Mouse (Mus musculus) lung, embryonic 16.5 days (tissue): ENCODE measurements around the gene Sema5b. TPM values are rescaled to one million over a fixed set of nuclear protein-coding genes. Genes with fewer than 3 reads are reported as not detected.

Experiments
- ATAC-seq: fragments of 200-750 bp; cut with Nextera tagmentation; 2 replicates; pipeline ENCODE4 v1.8.0; 2017; ENCODE audit warnings: low read depth, mild to moderate bottlenecking, moderate library complexity
- H3K27ac ChIP-seq: fragments of 300-500 bp; sonication (generic); 2 replicates; pipeline ENCODE4 v1.5.1; 2014; ENCODE audit warnings: mild to moderate bottlenecking, control low read depth, low read length
- H3K27me3 ChIP-seq: fragments of 300-500 bp; sonication (generic); 2 replicates; pipeline ENCODE4 v1.6.1; 2014; ENCODE audit warnings: low read depth, low read length, mixed read lengths; ENCODE audit not compliant: control insufficient read depth, insufficient read depth
- H3K36me3 ChIP-seq: fragments of 300-500 bp; sonication (generic); 2 replicates; pipeline ENCODE4 v1.6.1; 2014; ENCODE audit warnings: low read length; ENCODE audit not compliant: control insufficient read depth, insufficient read depth
- H3K4me1 ChIP-seq: fragments of 300-500 bp; sonication (generic); replicated peaks from 2 replicates; pipeline ENCODE4 v1.6.1; 2014; ENCODE audit warnings: low read length, mixed read lengths; ENCODE audit not compliant: control insufficient read depth, insufficient read depth
- H3K4me2 ChIP-seq: fragments of 300-500 bp; sonication (generic); 2 replicates; pipeline ENCODE4 v1.6.1; 2014; ENCODE audit warnings: low read depth, low read length, control low read depth
- H3K4me3 ChIP-seq: fragments of 300-500 bp; sonication (generic); 2 replicates; pipeline ENCODE4 v1.5.1; 2014; ENCODE audit warnings: mild to moderate bottlenecking, low read length, control low read depth
- H3K9ac ChIP-seq: fragments of 300-500 bp; sonication (generic); 2 replicates; pipeline ENCODE4 v1.6.1; 2014; ENCODE audit warnings: low read length, control low read depth
- H3K9me3 ChIP-seq: fragments of 300-500 bp; sonication (generic); 2 replicates; pipeline ENCODE4 v1.6.1; 2016; ENCODE audit warnings: low read length; ENCODE audit not compliant: control insufficient read depth
- WGBS: fragments of 180-500 bp; shearing (Covaris S2); extraction: QIAGEN DNeasy Blood & Tissue Kit; methylation state at CpG from one replicate; pipeline ENCODE4 v1.1.7; 2014; 5-methylcytosine and 5-hydroxymethylcytosine counted together
- polyA plus RNA-seq: library from polyadenylated mRNA; unstranded; fragments of >200 nt; fragmentation: Nextera tagmentation; extraction: Ambion mirVana; gene quantifications from 2 replicates; pipeline ENCODE4 v1.2.1, GENCODE M21; 2015

Sema5b gene
- polyA plus RNA-seq, 1 experiment from 2014 or later = 2.4 TPM

DNA sequence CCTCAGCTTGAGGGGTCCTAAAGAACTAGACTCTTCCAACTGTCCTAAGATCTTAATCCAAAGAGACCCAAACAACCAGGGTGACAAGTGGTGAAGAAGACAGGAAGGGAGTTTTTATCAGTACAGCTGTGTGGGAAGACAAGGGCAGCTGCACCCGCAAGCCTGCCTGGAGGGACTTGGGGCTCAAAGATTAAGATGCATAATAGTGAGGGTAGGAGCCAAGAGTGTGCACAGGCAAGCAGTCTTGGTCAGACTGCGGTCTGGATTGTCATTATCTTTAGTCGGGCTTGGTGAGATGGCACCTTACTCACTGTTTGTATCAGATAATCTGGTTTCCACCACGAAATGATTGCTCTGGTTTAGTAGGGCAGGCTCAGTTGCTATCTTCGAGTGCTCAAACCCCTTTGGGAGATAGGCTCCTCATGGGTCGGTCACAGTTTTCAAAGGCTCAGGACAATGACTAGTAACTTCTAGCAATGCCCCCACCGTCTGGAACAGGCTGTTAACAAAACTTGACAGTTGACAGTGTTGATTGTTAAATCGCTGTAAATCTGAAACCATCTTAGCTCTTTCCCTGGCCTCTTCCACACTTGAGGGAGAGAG, 136.7 kb downstream of the Sema5b start:
- ATAC-seq = no peak
- Histone ChIP-seq H3K27me3 (no peaks in the 10 kb centered on the region), H3K9ac (no peak overlapping the region), H3K4me3 (no peak overlapping the region), H3K9me3 (no peaks in the 10 kb centered on the region), H3K36me3 (no peaks in the 10 kb centered on the region), H3K4me2 (no peak overlapping the region), H3K4me1 (no peaks in the 10 kb centered on the region), H3K27ac (no peak overlapping the region)
- 52% methylated on average over 8 of the region's 8 CpGs for WGBS

GRCm38 (mm10) chr16:35678476-35678875, 137.5 kb downstream of the Sema5b start:
- Histone ChIP-seq H3K4me1 (no peaks in the 10 kb centered on the region), H3K27me3 (no peaks in the 10 kb centered on the region), H3K9me3 (no peaks in the 10 kb centered on the region), H3K27ac (no peak overlapping the region), H3K4me3 (no peak overlapping the region), H3K4me2 (no peak overlapping the region), H3K9ac (no peak overlapping the region), H3K36me3 (no peaks in the 10 kb centered on the region)
- WGBS = 13% methylated on average over 3 of the region's 3 CpGs
- no peak for ATAC-seq

DNA sequence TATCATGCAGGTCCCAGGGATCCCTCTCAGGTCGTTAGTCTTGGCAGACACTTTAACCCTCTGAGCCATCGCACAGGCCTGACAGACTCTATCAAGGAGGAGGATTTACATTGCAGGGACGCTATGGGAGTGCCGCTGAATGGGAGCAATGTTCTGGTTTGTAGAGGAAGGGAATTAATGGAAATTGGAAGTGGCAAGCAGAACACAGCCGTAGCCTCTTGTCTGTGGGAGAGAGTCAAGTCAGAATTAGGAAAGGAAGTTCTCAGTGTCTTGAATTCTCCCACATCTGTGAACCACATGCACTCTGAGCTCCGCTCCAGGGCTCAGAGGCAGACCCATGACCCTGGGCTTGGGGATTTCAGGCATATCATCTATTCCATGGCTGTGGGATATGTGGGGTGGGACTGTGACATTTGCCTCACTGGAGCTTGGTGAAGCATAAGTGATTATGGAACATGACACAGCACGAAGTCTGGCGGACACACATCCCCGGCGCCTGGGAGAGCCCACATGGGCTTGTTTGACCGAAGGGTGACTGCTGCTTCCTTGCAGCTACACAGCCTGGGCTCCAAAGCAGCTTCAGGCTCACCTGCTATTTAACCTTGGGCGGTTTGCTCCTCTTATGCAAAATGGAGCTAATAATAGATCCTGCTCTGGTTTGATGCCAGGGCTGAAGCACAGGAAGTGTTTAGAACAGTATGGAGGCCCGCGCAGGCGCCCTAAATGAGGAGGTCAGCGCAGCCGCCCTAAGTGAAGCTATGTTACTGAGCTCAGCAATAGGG, 140.6 kb downstream of the Sema5b start:
- H3K4me1 ChIP-seq = no peaks in the 10 kb centered on the region
- no peak overlapping the region for H3K4me3 ChIP-seq
- no peak overlapping the region for H3K4me2 ChIP-seq
- H3K27me3 ChIP-seq = no peaks in the 10 kb centered on the region
- no peak for ATAC-seq
- 58% methylated on average over 17 of the region's 17 CpGs for WGBS
- H3K36me3 ChIP-seq = no peaks in the 10 kb centered on the region
- no peak overlapping the region for H3K9ac ChIP-seq
- H3K27ac ChIP-seq = no peak overlapping the region
- no peaks in the 10 kb centered on the region for H3K9me3 ChIP-seq

DNA sequence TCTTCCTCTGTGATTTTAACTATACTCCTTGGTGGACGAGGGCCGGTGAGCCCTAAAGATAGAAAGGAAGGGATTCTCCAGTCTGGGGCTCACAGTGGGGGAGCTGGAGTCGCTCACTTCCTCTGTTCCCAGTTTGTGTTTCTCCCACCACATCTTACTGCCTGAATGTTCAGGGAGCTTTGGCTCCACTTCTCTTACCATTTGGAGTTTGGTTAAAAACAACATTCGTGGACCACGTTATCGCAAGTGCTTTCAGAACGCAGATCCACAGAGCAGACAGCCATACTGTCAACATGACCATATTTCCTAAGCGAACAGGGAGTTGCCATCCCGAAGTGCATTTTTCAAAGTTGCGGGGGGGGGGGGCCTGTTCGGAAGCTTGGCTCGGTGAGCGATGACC, 144.1 kb downstream of the Sema5b start:
- Histone ChIP-seq H3K4me2 (no peak overlapping the region), H3K27me3 (no peaks in the 10 kb centered on the region), H3K36me3 (no peaks in the 10 kb centered on the region), H3K27ac (no peak overlapping the region), H3K9ac (no peak overlapping the region), H3K4me1 (no peaks in the 10 kb centered on the region), H3K9me3 (no peaks in the 10 kb centered on the region), H3K4me3 (no peak overlapping the region)
- ATAC-seq = no peak
- 64% methylated on average over 13 of the region's 13 CpGs for WGBS

DNA sequence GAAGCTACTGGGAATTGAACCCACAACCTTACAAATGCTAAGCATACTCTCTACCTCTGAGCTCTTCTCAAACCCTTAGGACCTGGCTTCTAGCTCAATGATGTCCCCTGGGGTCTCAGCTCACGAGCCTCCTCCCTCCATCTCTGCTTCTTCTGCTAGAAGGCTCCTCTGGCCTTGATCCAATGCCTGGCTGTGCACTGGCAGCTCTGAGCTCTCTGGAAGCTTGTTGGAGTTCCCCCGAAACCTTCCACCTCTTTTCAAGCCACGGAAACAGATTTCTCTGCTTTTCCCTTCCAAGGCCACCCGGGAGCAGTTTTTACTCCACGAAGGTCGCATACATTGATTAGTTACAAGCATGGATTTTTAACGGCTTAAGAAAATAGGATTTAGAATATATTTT, 145.5 kb downstream of the Sema5b start:
- H3K27ac ChIP-seq = no peak overlapping the region
- WGBS = 74% methylated on average over 7 of the region's 7 CpGs
- H3K4me2 ChIP-seq = no peak overlapping the region
- no peak overlapping the region for H3K9ac ChIP-seq
- no peak overlapping the region for H3K4me3 ChIP-seq
- no peaks in the 10 kb centered on the region for H3K4me1 ChIP-seq
- ATAC-seq = no peak
- no peaks in the 10 kb centered on the region for H3K36me3 ChIP-seq
- no peaks in the 10 kb centered on the region for H3K27me3 ChIP-seq
- no peaks in the 10 kb centered on the region for H3K9me3 ChIP-seq

DNA sequence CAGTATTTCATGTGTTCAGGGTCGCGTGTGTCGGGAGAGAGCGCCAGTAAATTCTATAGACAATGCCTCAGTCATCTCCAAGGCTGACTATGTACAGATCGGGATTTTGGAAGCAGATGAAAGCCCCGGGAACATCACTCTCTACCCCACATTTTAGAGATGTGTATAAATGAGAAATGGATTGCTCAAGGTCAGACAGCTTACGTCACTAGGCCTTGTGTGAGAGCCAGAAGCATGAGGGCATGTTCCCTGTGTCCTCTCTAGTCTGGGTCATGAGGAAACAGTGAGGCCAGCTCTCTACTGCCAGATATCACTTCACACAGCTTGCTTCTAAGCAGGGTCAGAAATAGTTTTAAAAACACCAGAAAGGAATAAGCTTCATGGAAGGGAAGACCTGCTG, 150.7 kb downstream of the Sema5b start:
- Histone ChIP-seq H3K9me3 (no peaks in the 10 kb centered on the region), H3K9ac (no peak overlapping the region), H3K27me3 (no peaks in the 10 kb centered on the region), H3K4me3 (no peak overlapping the region), H3K4me1 (no peaks in the 10 kb centered on the region), H3K27ac (no peak overlapping the region), H3K36me3 (no peaks in the 10 kb centered on the region), H3K4me2 (no peak overlapping the region)
- WGBS = 76% methylated on average over 7 of the region's 7 CpGs
- no peak; the same call in 1 of the 2 replicates for ATAC-seq

GRCm38 (mm10) chr16:35694250-35694846, 153.4 kb downstream of the Sema5b start:
- Histone ChIP-seq H3K4me1 (no peaks in the 10 kb centered on the region), H3K9me3 (no peaks in the 10 kb centered on the region), H3K27ac (no peak overlapping the region), H3K4me3 (no peak overlapping the region), H3K36me3 (no peaks in the 10 kb centered on the region), H3K4me2 (no peak overlapping the region), H3K27me3 (no peaks in the 10 kb centered on the region), H3K9ac (no peak overlapping the region)
- 92% methylated on average over 13 of the region's 13 CpGs for WGBS
- no peak for ATAC-seq

- no peak for ATAC-seq
- no peak overlapping the region for H3K4me3 ChIP-seq
- 70% methylated on average over 2 of the region's 2 CpGs for WGBS
Observed at GRCm38 (mm10) chr16:35696103-35696502, 155.2 kb downstream of the Sema5b start.

GRCm38 (mm10) chr16:35701823-35702222, 160.9 kb downstream of the Sema5b start:
- H3K4me3 ChIP-seq = no peak overlapping the region
- H3K9ac ChIP-seq = no peak overlapping the region
- ATAC-seq = no peak
- H3K27me3 ChIP-seq = no peaks in the 10 kb centered on the region
- H3K4me1 ChIP-seq = no peaks in the 10 kb centered on the region
- H3K9me3 ChIP-seq = no peaks in the 10 kb centered on the region
- H3K4me2 ChIP-seq = no peak overlapping the region
- no peak overlapping the region for H3K27ac ChIP-seq
- H3K36me3 ChIP-seq = no peaks in the 10 kb centered on the region
- 42% methylated on average over 11 of the region's 11 CpGs for WGBS

More at GRCm38 (mm10) chr16:35696103-35696502, 155.2 kb downstream of the Sema5b start:
- Histone ChIP-seq H3K9me3 (no peaks in the 10 kb centered on the region), H3K36me3 (no peaks in the 10 kb centered on the region), H3K9ac (no peak overlapping the region), H3K27ac (no peak overlapping the region), H3K4me1 (no peaks in the 10 kb centered on the region), H3K4me2 (no peak overlapping the region), H3K27me3 (no peaks in the 10 kb centered on the region)
